Mouse (Mus musculus) layer of hippocampus, postnatal 14 days (tissue): ENCODE results near the gene F12. TPM values are rescaled to one million over a fixed set of nuclear protein-coding genes. Genes with fewer than 3 reads are reported as not detected.

Source experiments
- DNase-seq, 2 experiments: peaks; one replicate each; pipeline ENCODE4 v3.0.0; 2021 to 2022; ENCODE audit warnings: low spot score in 2 of 2, mixed read lengths in 1 of 2
- microRNA-seq, 2 experiments: library from miRNA; unstranded; fragments of <30 nt; microRNA quantifications; one replicate each; pipeline ENCODE4 v1.2.0; 2021
- total RNA-seq, 2 experiments: library from RNA; stranded (reverse); gene quantifications; 2 replicates each; pipeline ENCODE4 v1.2.3; 2021

The F12 gene
- total RNA-seq, 2 experiments from 2014 or later, result 0.32 to 0.69 TPM

- no peak for DNase-seq
Measured at GRCm38 (mm10) chr13:55374206-55374924, 52.2 kb downstream of the F12 start.

- no peak for DNase-seq
Measured at GRCm38 (mm10) chr13:55371740-55372139, 54.9 kb downstream of the F12 start.

- DNase-seq, result peak; percentile 28 to 42
Measured at GRCm38 (mm10) chr13:55371007-55371681, 55.4 kb downstream of the F12 start.

GRCm38 (mm10) chr13:55370234-55370633 lies 56.4 kb downstream of the F12 start:
- DNase-seq, result no peak

- DNase-seq, result peak in 1 of 2 experiments; percentile 50
Measured at GRCm38 (mm10) chr13:55369531-55370114, 57.0 kb downstream of the F12 start, which contains the start of gene Rgs14. Gene Rgs14, plus strand, starts transcription at chr13:55369732.

- no peak for DNase-seq
Measured at GRCm38 (mm10) chr13:55368401-55368800, 58.2 kb downstream of the F12 start.

Small RNAs within 50 kb of the gene (microRNA-seq; reads per million reads assigned to microRNA genes)
- 2.5 to 3.2 reads per million in 2 experiments for gene Mir6943

Other genes with a start within 250 kb of the F12 start
- 100 to 1,000 TPM; 143 to 145 TPM for gene Nsd1, start 217.0 kb downstream of the F12 start, total RNA-seq
- gene Prelid1, start 106.3 kb downstream of the F12 start, total RNA-seq, result 100 to 1,000 TPM; 153 to 157 TPM
- gene Rab24, start 104.8 kb downstream of the F12 start, total RNA-seq, result 10 to 100 TPM; 74.3 to 77.8 TPM
- gene Mxd3, start 97.0 kb downstream of the F12 start, total RNA-seq, result 1 to 10 TPM; 1.5 to 3.4 TPM
- 10 to 100 TPM; 52.4 to 53.9 TPM for gene Lman2, start 64.0 kb downstream of the F12 start, total RNA-seq
- 10 to 100 TPM; 58.6 to 63.4 TPM for gene Rgs14, start 57.1 kb downstream of the F12 start, total RNA-seq
- gene Slc34a1, start 28.6 kb downstream of the F12 start, total RNA-seq, result not detected
- not detected for gene Pfn3, start 11.6 kb downstream of the F12 start, total RNA-seq
- 10 to 100 TPM; 74.2 to 76.8 TPM for gene Grk6, start 18.3 kb upstream of the F12 start, total RNA-seq
- 10 to 100 TPM; 89.9 to 92.7 TPM for gene Prr7, start 37.5 kb upstream of the F12 start, total RNA-seq
- 100 to 1,000 TPM; 335 to 353 TPM for gene Dbn1, start 61.3 kb upstream of the F12 start, total RNA-seq
- 10 to 100 TPM; 69.4 to 78.9 TPM for gene Pdlim7, start 86.9 kb upstream of the F12 start, total RNA-seq
- 1 to 10 TPM; 6.7 to 7.9 TPM for gene Dok3, start 102.5 kb upstream of the F12 start, total RNA-seq
- 10 to 100 TPM; 44.8 to 47.0 TPM for gene Ddx41, start 109.9 kb upstream of the F12 start, total RNA-seq
- gene Fam193b, start 144.3 kb upstream of the F12 start, total RNA-seq, result 10 to 100 TPM; 64.8 to 67.7 TPM
- gene Tmed9, start 146.9 kb upstream of the F12 start, total RNA-seq, result 100 to 1,000 TPM; 132 to 133 TPM
- 10 to 100 TPM; 22.5 to 22.8 TPM for gene B4galt7, start 173.1 kb upstream of the F12 start, total RNA-seq
- 10 to 100 TPM; 48.7 TPM for gene Caml, start 196.2 kb upstream of the F12 start, total RNA-seq
- 10 to 100 TPM; 46.0 to 50.8 TPM for gene Ddx46, start 208.2 kb upstream of the F12 start, total RNA-seq